Mouse (Mus musculus): Measurements from ENCODE around the gene Lexm.

DNA sequence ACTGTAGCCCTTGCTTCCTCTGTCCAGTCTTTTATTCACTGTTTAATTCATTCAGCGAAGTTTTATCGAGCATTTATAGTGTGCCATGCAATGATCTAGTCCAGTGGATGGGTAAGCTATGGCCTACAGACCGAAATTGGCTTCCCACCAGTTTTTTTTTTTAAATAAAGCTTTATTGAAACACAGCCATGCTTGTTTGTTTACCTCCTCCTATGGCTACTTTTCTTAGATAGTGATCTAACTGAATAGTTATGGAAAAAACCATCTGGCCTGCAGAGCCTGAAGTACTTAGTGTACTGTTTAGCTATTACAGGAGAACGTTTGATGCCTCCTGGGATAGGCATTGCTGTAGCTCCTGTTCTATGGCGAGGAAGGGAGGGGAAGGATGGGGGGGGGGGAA lies 28.8 kb upstream of the Lexm start:
- no peak for TF ChIP-seq GATA1 (IDR thresholded peaks at IDR 0.05; ENCODE audit: low read length)
- no peak for TF ChIP-seq TAL1 (IDR thresholded peaks at IDR 0.05; ENCODE audit: low read length)

All from erythroblast, embryonic 14.5 days (primary cell).